Mouse (Mus musculus) heart, postnatal 0 days (tissue): Measurements from ENCODE around the gene Tinf2. TPM values are rescaled to one million over a fixed set of nuclear protein-coding genes. Genes with fewer than 3 reads are reported as not detected.

Experiments
- ATAC-seq: fragments of 200-750 bp; cut with Nextera tagmentation; 2 replicates; pipeline ENCODE4 v1.8.0; 2017; ENCODE audit warnings: low read depth, moderate number of reproducible peaks, moderate library complexity; ENCODE audit not compliant: insufficient read depth
- DNase-seq: peaks from one replicate; pipeline ENCODE4 v3.0.0-alpha.2; 2016; ENCODE audit warnings: low spot score
- H3K27ac ChIP-seq: fragments of 300-500 bp; sonication (generic); 2 replicates; pipeline ENCODE4 v1.5.1; 2014; ENCODE audit warnings: low read depth, mild to moderate bottlenecking
- H3K27me3 ChIP-seq: fragments of 300-500 bp; sonication (generic); 2 replicates; pipeline ENCODE4 v1.6.1; 2014; ENCODE audit warnings: low read length, mixed read lengths; ENCODE audit not compliant: control insufficient read depth, insufficient read depth
- H3K36me3 ChIP-seq: fragments of 300-500 bp; sonication (generic); replicated peaks from 2 replicates; pipeline ENCODE4 v1.6.1; 2014; ENCODE audit warnings: low read length, mixed read lengths; ENCODE audit not compliant: control insufficient read depth, insufficient read depth
- H3K4me1 ChIP-seq: fragments of 300-500 bp; sonication (generic); 2 replicates; pipeline ENCODE4 v1.6.1; 2014; ENCODE audit warnings: antibody characterized with exemption; ENCODE audit not compliant: control insufficient read depth, insufficient read depth
- H3K4me2 ChIP-seq: fragments of 300-500 bp; sonication (generic); 2 replicates; pipeline ENCODE4 v1.6.1; 2014; ENCODE audit warnings: low read depth, mild to moderate bottlenecking, low read length, moderate library complexity
- H3K4me3 ChIP-seq: fragments of 300-500 bp; sonication (generic); 2 replicates; pipeline ENCODE4 v1.5.1; 2014; ENCODE audit warnings: low read depth, low read length
- H3K9ac ChIP-seq: fragments of 300-500 bp; sonication (generic); replicated peaks from 2 replicates; pipeline ENCODE4 v1.6.1; 2014; ENCODE audit warnings: low read depth, low read length, mixed read lengths
- H3K9me3 ChIP-seq: fragments of 300-500 bp; sonication (generic); replicated peaks from 2 replicates; pipeline ENCODE4 v1.6.1; 2016; ENCODE audit warnings: low read length; ENCODE audit not compliant: control insufficient read depth
- CTCF ChIP-seq: IDR thresholded peaks from 2 replicates; pipeline ENCODE4 v1.5.1; 2016; ENCODE audit warnings: antibody characterized with exemption, control low read depth, low read depth
- EP300 ChIP-seq: IDR thresholded peaks from 2 replicates; pipeline ENCODE4 v1.6.1; 2016; ENCODE audit warnings: antibody characterized with exemption, low read depth
- WGBS: fragments of 180-500 bp; shearing (Covaris S2); extraction: QIAGEN DNeasy Blood & Tissue Kit; methylation state at CpG from one replicate; pipeline ENCODE4 v1.1.7; 2014; 5-methylcytosine and 5-hydroxymethylcytosine counted together
- polyA plus RNA-seq: library from polyadenylated mRNA; unstranded; fragments of >200 nt; fragmentation: Nextera tagmentation; extraction: Ambion mirVana; gene quantifications from 2 replicates; pipeline ENCODE4 v1.2.1, GENCODE M21; 2015
- total RNA-seq: library from RNA; depleted of rRNA; stranded (reverse); fragments of >200 nt; gene quantifications from 2 replicates; pipeline ENCODE4 v1.2.3, GENCODE M21; 2014; ENCODE audit warnings: low replicate concordance

Gene Tinf2
- total and polyA plus RNA-seq, 2 experiments from 2014 or later, result 11.9 to 15.9 TPM

DNA sequence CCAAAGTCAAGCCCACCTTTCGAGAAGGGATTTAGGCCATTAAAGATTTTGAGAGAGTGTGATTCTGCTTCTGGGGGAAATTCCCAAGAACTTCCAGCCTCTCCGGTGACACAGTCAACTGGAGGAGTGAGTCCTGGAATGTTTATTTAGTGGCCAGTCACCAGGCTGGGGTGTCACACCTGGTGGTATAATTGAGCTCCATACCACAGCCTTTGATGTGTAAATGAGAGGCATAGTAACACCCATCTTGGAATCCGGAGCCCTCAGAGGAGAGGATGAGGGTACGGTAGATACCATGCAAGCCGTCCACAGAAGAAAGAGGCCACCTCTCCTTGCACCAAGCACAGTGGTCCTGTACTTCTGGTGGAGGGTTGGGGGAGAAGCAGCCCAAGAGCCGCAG is 21.1 kb upstream of the Tinf2 start:
- Histone ChIP-seq H3K27me3 (no peaks in the 10 kb centered on the region), H3K4me3 (no peak overlapping the region), H3K9me3 (no peaks in the 10 kb centered on the region), H3K27ac (no peak overlapping the region), H3K36me3 (no peaks in the 10 kb centered on the region), H3K4me2 (no peak overlapping the region), H3K9ac (no peak overlapping the region), H3K4me1 (no peaks in the 10 kb centered on the region)
- WGBS, result 56% methylated on average over 6 of the region's 6 CpGs
- DNase-seq (no peak), ATAC-seq (no peak)
- TF ChIP-seq CTCF, result no peak
- TF ChIP-seq EP300, result no peak

DNA sequence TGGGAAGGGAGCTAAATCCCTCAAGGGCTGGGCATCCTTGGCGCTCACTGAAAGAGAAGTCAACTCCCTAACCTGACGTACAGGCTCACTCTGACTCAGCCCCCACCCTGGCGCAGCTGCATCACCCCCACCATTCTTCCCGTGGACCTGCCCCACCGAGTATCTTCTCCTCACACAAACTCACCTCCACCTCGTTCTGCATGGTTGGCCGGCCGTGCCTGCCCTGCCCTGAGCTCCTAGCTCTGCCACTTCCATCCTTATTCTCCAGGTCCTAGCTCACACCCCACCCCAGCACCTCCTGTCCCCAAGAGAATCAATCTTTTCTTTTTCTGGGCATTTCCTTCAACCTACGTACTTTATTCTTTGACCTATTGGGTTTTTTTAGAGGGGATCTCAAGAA is 19.5 kb upstream of the Tinf2 start:
- WGBS, result 61% methylated on average over 9 of the region's 9 CpGs
- TF ChIP-seq EP300 (no peak), CTCF (no peak)
- no peak overlapping the region for H3K9ac ChIP-seq
- H3K9me3 ChIP-seq, result no peaks in the 10 kb centered on the region
- no peaks in the 10 kb centered on the region for H3K36me3 ChIP-seq
- no peak overlapping the region for H3K27ac ChIP-seq
- DNase-seq (no peak), ATAC-seq (no peak)
- no peak overlapping the region for H3K4me2 ChIP-seq
- no peaks in the 10 kb centered on the region for H3K4me1 ChIP-seq
- no peaks in the 10 kb centered on the region for H3K27me3 ChIP-seq
- H3K4me3 ChIP-seq, result no peak overlapping the region

DNA sequence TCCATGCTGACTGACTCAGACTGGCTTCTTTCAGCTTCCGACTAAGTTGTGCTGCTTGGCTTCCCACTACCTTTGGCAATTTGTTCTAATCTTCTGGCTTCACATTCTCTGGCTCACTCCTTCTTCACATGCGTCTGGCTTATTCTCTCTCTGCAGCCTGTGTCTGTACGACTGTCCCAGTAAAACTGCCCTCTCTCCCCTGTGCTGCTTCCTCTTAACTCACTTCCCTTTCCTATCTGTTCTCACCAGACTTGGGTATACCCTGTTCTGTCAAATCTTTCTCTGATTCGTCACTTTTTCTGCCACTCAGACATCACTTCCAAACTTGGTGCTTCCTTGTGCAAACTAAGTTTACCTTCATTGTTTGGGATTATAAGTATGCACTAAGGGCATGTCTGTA is 15.6 kb upstream of the Tinf2 start:
- H3K9me3 ChIP-seq, result no peaks in the 10 kb centered on the region
- ATAC-seq (no peak), DNase-seq (no peak)
- H3K4me1 ChIP-seq, result no peaks in the 10 kb centered on the region
- H3K27ac ChIP-seq, result no peak overlapping the region
- H3K4me3 ChIP-seq, result no peak overlapping the region
- WGBS, result 69% methylated on average over 4 of the region's 4 CpGs
- H3K9ac ChIP-seq, result no peak overlapping the region
- no peak overlapping the region for H3K4me2 ChIP-seq
- TF ChIP-seq EP300 (no peak), CTCF (no peak)
- H3K36me3 ChIP-seq, result no peaks in the 10 kb centered on the region
- H3K27me3 ChIP-seq, result no peaks in the 10 kb centered on the region

DNA sequence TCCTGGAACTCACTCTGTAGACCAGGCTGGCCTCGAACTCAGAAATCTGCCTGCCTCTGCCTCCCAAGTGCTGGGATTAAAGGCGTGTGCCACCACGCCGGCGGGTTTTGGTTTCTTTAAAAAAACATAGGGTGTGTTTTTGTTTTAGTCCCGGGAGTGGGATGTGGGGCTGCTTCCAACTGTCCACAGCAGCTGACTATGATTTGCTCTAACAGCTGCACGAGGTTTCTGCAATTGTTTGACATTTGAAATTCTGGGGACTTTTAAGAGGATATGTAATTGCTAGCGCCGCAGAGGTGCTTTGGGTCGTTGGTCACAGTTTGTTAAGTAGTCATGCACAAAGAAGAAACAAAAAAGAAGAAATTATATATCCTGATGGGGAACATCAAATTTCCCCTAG is 7.8 kb upstream of the Tinf2 start:
- no peaks in the 10 kb centered on the region for H3K27me3 ChIP-seq
- ATAC-seq (no peak), DNase-seq (no peak)
- no peak overlapping the region for H3K9ac ChIP-seq
- no peak overlapping the region for H3K4me2 ChIP-seq
- TF ChIP-seq EP300 (no peak), CTCF (no peak)
- H3K4me1 ChIP-seq, result no peaks in the 10 kb centered on the region
- H3K4me3 ChIP-seq, result no peak overlapping the region
- H3K36me3 ChIP-seq, result no peaks in the 10 kb centered on the region
- no peaks in the 10 kb centered on the region for H3K9me3 ChIP-seq
- 66% methylated on average over 10 of the region's 10 CpGs for WGBS
- no peak overlapping the region for H3K27ac ChIP-seq

DNA sequence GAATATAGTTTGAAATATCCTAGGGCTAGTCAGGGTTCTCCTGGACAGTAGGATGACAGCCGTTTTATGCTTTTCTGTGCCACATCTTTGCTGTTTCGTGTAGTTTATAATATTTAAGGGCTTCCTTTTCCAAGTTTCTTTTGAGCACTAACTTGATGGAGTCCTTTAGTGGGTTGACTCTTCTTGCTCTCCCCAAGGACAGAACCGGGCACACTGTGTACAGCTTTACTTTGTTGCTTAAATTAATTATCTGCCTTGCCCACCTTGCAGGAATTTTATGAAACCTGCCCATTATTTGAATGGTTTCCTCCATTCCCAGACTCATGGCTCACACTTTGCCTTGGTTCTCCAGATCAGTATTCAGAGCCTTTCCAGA is 486 bp upstream of the Tinf2 start:
- Histone ChIP-seq H3K4me3 (peak overlapping the region; percentile 73), H3K27ac (peak overlapping the region; percentile 79), H3K9me3 (no peaks in the 10 kb centered on the region), H3K36me3 (peaks cover 31% of the 10 kb centered on the region), H3K4me1 (no peaks in the 10 kb centered on the region), H3K9ac (peak overlapping the region; percentile 81; the same call in 1 of the 2 replicates), H3K27me3 (no peaks in the 10 kb centered on the region), H3K4me2 (peak overlapping the region; percentile 86)
- DNase-seq (no peak), ATAC-seq (peak; percentile 7; the same call in 1 of the 2 replicates)
- no peak for TF ChIP-seq CTCF
- no peak for TF ChIP-seq EP300
- WGBS, result 12% methylated on average over 3 of the region's 3 CpGs

DNA sequence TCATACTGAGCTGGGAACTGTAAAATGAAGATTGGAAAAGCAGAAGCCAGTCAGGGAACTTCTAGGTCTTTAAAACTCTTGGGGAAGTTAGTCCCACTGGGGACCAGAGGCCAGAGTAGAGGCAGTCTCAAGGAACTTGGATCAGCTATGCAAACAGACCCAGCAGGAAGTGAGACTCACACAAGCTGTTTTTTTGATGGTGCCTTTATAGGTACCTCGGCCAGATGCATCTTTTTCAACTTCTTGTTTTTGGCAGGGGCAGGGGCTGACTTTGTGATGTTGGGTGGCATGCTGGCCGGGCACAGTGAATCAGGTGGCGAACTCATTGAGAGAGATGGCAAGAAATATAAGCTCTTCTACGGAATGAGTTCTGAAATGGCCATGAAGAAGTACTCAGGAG is 4.0 kb downstream of the Tinf2 start:
- peaks cover 5% of the 10 kb centered on the region; the same call in 1 of the 2 replicates for H3K4me1 ChIP-seq
- TF ChIP-seq CTCF (no peak), EP300 (no peak)
- no peak overlapping the region for H3K4me3 ChIP-seq
- 75% methylated on average over 4 of the region's 4 CpGs for WGBS
- H3K36me3 ChIP-seq, result peaks cover 52% of the 10 kb centered on the region
- DNase-seq (no peak), ATAC-seq (no peak)
- H3K9me3 ChIP-seq, result no peaks in the 10 kb centered on the region
- H3K9ac ChIP-seq, result no peak overlapping the region
- H3K4me2 ChIP-seq, result no peak overlapping the region
- H3K27ac ChIP-seq, result no peak overlapping the region
- H3K27me3 ChIP-seq, result no peaks in the 10 kb centered on the region
